Mouse (Mus musculus) brain, embryonic 14.5 days (tissue): ENCODE results near the gene Kdelr3.

ENCODE experiments used
- CTCF ChIP-seq: fragments of 200-500 bp; IDR thresholded peaks from 2 replicates; pipeline ENCODE4 v1.5.1; 2012; ENCODE audit warnings: inconsistent platforms, mild to moderate bottlenecking, moderate library complexity, borderline replicate concordance; ENCODE audit not compliant: insufficient read depth, insufficient read length; ENCODE audit errors: extremely low read depth
- POLR2A ChIP-seq: fragments of 200-500 bp; IDR thresholded peaks from 2 replicates; pipeline ENCODE4 v1.6.1; 2012; ENCODE audit warnings: mild to moderate bottlenecking, inconsistent platforms, borderline replicate concordance; ENCODE audit not compliant: poor library complexity, insufficient read depth, insufficient read length, severe bottlenecking; ENCODE audit errors: extremely low read depth

- peak; percentile 73; the same call in 1 of the 2 replicates for TF ChIP-seq POLR2A
- no peak for TF ChIP-seq CTCF
Measured at GRCm38 (mm10) chr15:79546410-79547288, 30.4 kb downstream of the Kdelr3 start, which contains the start of gene Ddx17.
